Mouse (Mus musculus) lung, postnatal 25 days (tissue): ENCODE measurements at regions not wholly inside any gene's neighbourhood (a gene's known extent, or its start where the extent isn't known, plus 50 kb on each side); places are given as distances from the start of the nearest gene placed in this dataset.
"Not testable (repeated sequence)": the region's sequence is repeated elsewhere in the genome, so short reads cannot be mapped to it uniquely, and the experiment has no call there.

Source experiments
- DNase-seq: peaks from one replicate; pipeline ENCODE4 v3.0.0; 2022; ENCODE audit warnings: low spot score

GRCm38 (mm10) chr13:5614186-5614737, 247.0 kb upstream of the Klf6 start:
- peak; percentile 17 for DNase-seq

- DNase-seq, result peak; percentile 29
Observed at GRCm38 (mm10) chr13:5614833-5615232, 246.4 kb upstream of the Klf6 start.

- DNase-seq, result no peak
Observed at GRCm38 (mm10) chr13:5615327-5615726, 246.0 kb upstream of the Klf6 start.

- DNase-seq, result no peak
Observed at GRCm38 (mm10) chr13:5628124-5628523, 233.2 kb upstream of the Klf6 start.

GRCm38 (mm10) chr13:5634960-5635359, 226.3 kb upstream of the Klf6 start:
- DNase-seq, result no peak

- no peak for DNase-seq
Observed at GRCm38 (mm10) chr13:5641743-5642510, 219.4 kb upstream of the Klf6 start.

- DNase-seq, result no peak
Observed at GRCm38 (mm10) chr13:5648276-5648675, 213.0 kb upstream of the Klf6 start.

- DNase-seq, result no peak
Observed at GRCm38 (mm10) chr13:5657556-5657955, 203.7 kb upstream of the Klf6 start.

GRCm38 (mm10) chr13:5666235-5667007, 194.9 kb upstream of the Klf6 start:
- DNase-seq, result peak; percentile 8

- DNase-seq, result no peak
Observed at GRCm38 (mm10) chr13:5675668-5676067, 185.6 kb upstream of the Klf6 start.

GRCm38 (mm10) chr13:5690124-5690523, 171.2 kb upstream of the Klf6 start:
- no peak for DNase-seq

- DNase-seq, result not testable (repeated sequence)
Observed at GRCm38 (mm10) chr13:5690680-5691079, 170.6 kb upstream of the Klf6 start.

GRCm38 (mm10) chr13:5694626-5695025, 166.7 kb upstream of the Klf6 start:
- DNase-seq, result no peak

GRCm38 (mm10) chr13:5695581-5695980, 165.7 kb upstream of the Klf6 start:
- not testable (repeated sequence) for DNase-seq

- DNase-seq, result no peak
Observed at GRCm38 (mm10) chr13:5696377-5696776, 164.9 kb upstream of the Klf6 start.

GRCm38 (mm10) chr13:5697329-5697728, 164.0 kb upstream of the Klf6 start:
- not testable (repeated sequence) for DNase-seq

GRCm38 (mm10) chr13:5702071-5702470, 159.2 kb upstream of the Klf6 start:
- DNase-seq, result no peak

- no peak for DNase-seq
Observed at GRCm38 (mm10) chr13:5704991-5705390, 156.3 kb upstream of the Klf6 start.

- no peak for DNase-seq
Observed at GRCm38 (mm10) chr13:5711646-5712045, 149.6 kb upstream of the Klf6 start.

- DNase-seq, result peak; percentile 59
Observed at GRCm38 (mm10) chr13:5713195-5713863, 148.0 kb upstream of the Klf6 start.

GRCm38 (mm10) chr13:5714191-5714591, 147.1 kb upstream of the Klf6 start:
- DNase-seq, result peak; percentile 78

- peak; percentile 43 for DNase-seq
Observed at GRCm38 (mm10) chr13:5714793-5715192, 146.5 kb upstream of the Klf6 start.
